Mouse (Mus musculus): Measurements from ENCODE around the gene Bzw2. TPM values are rescaled to one million over a fixed set of nuclear protein-coding genes. Genes with fewer than 3 reads are reported as not detected.

The Bzw2 gene
- polyA plus RNA-seq, 1 experiment = 36.9 TPM

DNA sequence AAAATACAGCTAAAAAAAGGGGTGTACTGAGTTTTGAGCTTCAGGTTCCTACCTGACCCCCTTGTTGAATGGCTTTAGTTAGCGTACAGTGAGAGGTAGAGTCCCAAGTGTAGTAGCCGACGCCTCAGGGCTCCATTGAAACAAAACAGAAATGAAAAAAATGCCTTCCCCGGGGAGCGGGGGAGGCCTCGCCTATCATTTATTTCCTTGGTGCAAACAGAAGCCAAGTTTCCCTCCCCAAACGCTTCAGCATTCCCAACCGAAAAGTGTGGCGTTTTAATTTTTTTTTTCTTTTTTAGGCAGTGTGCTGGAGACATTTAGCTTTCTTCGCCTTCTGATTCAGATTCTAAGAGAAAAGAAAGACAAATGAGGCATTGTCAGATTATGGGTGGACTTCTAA is 65.9 kb downstream of the Bzw2 start:
- no peak for DNase-seq
- 93% methylated on average over 10 of the region's 10 CpGs for WGBS
- Histone ChIP-seq H3K27ac (ENCODE audit: insufficient read depth, low read length) (no peak overlapping the region), H3K4me3 (replicated peaks; ENCODE audit: insufficient read depth, low read depth, low read length) (no peak overlapping the region), H3K4me1 (ENCODE audit: control insufficient read depth, insufficient read depth, low read length) (no peaks in the 10 kb centered on the region), H3K27me3 (ENCODE audit: control insufficient read depth, insufficient read depth, low read length) (no peaks in the 10 kb centered on the region)
- TF ChIP-seq POLR2A (IDR thresholded peaks at IDR 0.05; ENCODE audit: borderline replicate concordance, insufficient read depth, low read length) (no peak), CTCF (IDR thresholded peaks at IDR 0.05; ENCODE audit: borderline replicate concordance, insufficient read depth, low read depth, low read length) (no peak)

DNA sequence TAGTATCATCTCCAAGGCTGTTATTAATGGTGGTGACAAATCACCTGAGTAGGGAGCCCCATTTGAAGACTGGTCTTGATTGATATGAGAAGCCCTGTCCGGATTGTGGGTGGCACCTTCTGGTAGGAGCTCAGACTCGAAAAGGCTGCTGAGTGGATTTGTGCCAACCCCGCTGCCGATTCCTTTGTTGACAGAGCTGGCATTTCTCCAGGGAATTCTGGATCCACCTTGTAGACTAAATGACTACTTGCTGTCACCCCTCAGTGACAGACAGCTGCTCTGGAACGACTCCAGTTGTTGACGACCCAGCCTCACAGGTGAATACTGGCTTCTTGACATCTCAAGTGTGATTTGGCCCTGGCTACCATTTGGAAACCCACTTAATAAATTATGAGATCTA is 68.7 kb downstream of the Bzw2 start:
- TF ChIP-seq POLR2A (IDR thresholded peaks at IDR 0.05; ENCODE audit: borderline replicate concordance, insufficient read depth, low read length) = no peak
- no peak for TF ChIP-seq CTCF (IDR thresholded peaks at IDR 0.05; ENCODE audit: borderline replicate concordance, insufficient read depth, low read depth, low read length)
- Histone ChIP-seq H3K27ac (ENCODE audit: insufficient read depth, low read length) (no peak overlapping the region), H3K4me3 (replicated peaks; ENCODE audit: insufficient read depth, low read depth, low read length) (no peak overlapping the region), H3K4me1 (ENCODE audit: control insufficient read depth, insufficient read depth, low read length) (no peaks in the 10 kb centered on the region), H3K27me3 (ENCODE audit: control insufficient read depth, insufficient read depth, low read length) (no peaks in the 10 kb centered on the region)
- peak in 1 of 2 experiments; percentile 23 for DNase-seq
- 20% methylated on average over 6 of the region's 6 CpGs for WGBS

DNA sequence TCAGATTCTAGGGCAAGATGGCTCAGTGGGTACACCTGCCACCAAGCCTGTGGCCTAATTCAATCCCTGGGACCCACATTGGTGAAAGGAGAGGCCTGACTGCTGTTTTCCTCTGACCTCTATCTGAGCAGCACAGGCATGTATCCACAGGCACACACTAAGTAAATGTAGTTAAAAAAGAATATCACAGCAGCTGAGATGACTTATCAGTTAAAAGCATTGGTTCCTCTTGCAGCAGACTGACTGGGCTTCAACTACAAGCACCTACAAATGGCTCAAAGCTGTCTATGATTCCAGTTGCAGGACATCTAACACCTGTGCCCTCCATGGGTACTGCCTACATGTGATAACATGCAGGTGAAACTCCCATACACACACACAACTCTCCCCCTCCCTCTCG is 69.1 kb downstream of the Bzw2 start:
- Histone ChIP-seq H3K4me3 (replicated peaks; ENCODE audit: insufficient read depth, low read depth, low read length) (no peak overlapping the region), H3K27ac (ENCODE audit: insufficient read depth, low read length) (no peak overlapping the region), H3K4me1 (ENCODE audit: control insufficient read depth, insufficient read depth, low read length) (no peaks in the 10 kb centered on the region), H3K27me3 (ENCODE audit: control insufficient read depth, insufficient read depth, low read length) (no peaks in the 10 kb centered on the region)
- TF ChIP-seq POLR2A (IDR thresholded peaks at IDR 0.05; ENCODE audit: borderline replicate concordance, insufficient read depth, low read length) = no peak
- no peak for TF ChIP-seq CTCF (IDR thresholded peaks at IDR 0.05; ENCODE audit: borderline replicate concordance, insufficient read depth, low read depth, low read length)
- DNase-seq = no peak
- WGBS = 95% methylated on average over 1 of the region's 1 CpGs

DNA sequence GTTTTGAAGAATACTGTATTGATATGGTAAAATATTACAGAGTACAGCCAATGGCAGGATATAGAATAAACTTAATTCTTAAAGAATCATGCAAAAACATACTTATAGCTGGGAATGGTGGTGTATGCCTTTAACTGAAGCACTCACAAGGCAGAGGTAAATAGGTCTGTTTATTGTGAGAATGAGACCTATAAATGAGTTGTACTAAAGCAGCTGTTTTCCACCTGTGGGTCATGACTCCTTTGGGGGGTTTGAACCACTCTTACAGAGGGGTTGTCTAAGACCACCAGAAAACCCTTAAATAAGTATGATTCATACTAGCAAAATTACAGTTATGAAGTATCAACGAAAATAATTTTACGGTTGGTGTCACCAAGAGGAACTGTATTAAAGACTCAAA is 72.5 kb downstream of the Bzw2 start:
- Histone ChIP-seq H3K27ac (ENCODE audit: insufficient read depth, low read length) (no peak overlapping the region), H3K4me1 (ENCODE audit: control insufficient read depth, insufficient read depth, low read length) (no peaks in the 10 kb centered on the region), H3K27me3 (ENCODE audit: control insufficient read depth, insufficient read depth, low read length) (no peaks in the 10 kb centered on the region), H3K4me3 (replicated peaks; ENCODE audit: insufficient read depth, low read depth, low read length) (no peak overlapping the region)
- TF ChIP-seq CTCF (IDR thresholded peaks at IDR 0.05; ENCODE audit: borderline replicate concordance, insufficient read depth, low read depth, low read length) (no peak), POLR2A (IDR thresholded peaks at IDR 0.05; ENCODE audit: borderline replicate concordance, insufficient read depth, low read length) (no peak)
- DNase-seq = no peak
- WGBS = 90% methylated on average over 2 of the region's 2 CpGs

DNA sequence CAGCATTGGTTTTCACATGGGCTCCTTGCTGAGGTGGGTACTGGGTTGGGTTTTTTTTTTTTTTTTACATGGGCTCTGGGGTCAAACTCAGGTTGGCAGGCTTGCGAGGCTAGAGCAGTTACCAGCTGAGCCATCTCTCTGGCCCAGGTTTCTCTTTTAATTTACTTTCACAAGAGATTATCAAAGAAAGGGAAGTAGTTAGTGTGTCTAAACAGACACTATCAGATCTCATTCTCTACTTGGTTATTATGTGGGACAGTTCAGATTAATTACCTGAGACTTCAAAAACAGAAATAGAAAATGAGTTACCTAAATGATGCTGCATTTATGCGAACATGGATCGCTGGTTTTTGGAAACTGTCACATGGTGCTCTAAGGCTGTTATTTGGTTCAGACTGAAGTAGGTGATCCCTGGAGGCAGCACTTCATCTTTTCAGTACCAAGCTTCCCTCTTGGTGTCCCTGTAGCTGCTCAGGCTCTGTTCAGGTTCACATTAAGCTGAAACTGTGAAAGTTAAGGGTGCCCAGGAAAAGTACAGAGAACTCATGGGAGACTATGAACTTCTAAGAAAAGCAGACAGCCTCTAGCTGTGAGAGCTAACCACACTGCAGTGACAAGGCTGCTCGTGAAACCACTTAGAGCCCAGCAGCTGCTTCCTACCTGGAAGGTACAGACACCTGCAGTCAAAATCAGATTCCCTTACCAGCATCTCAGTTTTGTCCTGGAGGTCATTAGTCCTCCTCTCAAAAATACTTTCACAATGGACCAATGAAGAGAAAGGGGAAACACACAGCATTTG is 79.6 kb downstream of the Bzw2 start:
- no peak for DNase-seq
- Histone ChIP-seq H3K4me3 (replicated peaks; ENCODE audit: insufficient read depth, low read depth, low read length) (no peak overlapping the region), H3K4me1 (ENCODE audit: control insufficient read depth, insufficient read depth, low read length) (no peaks in the 10 kb centered on the region), H3K27me3 (ENCODE audit: control insufficient read depth, insufficient read depth, low read length) (no peaks in the 10 kb centered on the region), H3K27ac (ENCODE audit: insufficient read depth, low read length) (no peak overlapping the region)
- no peak for TF ChIP-seq CTCF (IDR thresholded peaks at IDR 0.05; ENCODE audit: borderline replicate concordance, insufficient read depth, low read depth, low read length)
- WGBS = 75% methylated on average over 4 of the region's 4 CpGs

DNA sequence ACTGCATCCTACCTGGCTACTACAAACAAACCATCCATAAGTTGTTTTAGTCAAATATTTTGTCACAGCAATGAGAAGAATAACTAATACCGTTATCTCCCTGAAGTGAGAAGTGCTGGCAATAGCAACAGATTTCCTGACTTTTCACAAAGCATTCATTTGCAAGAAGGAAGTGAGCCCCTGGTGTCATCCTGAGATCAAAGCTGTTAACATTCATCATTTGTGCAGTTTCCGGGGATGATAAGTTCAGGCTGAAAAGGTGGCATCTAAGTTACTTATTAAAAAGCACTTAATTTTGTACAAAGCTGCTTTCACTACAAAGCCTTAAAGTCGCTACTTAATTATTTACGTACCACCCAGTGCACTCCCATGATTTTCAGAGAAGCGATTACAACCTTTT is 85.0 kb downstream of the Bzw2 start:
- TF ChIP-seq POLR2A (IDR thresholded peaks at IDR 0.05; ENCODE audit: borderline replicate concordance, insufficient read depth, low read length) = no peak
- TF ChIP-seq CTCF (IDR thresholded peaks at IDR 0.05; ENCODE audit: borderline replicate concordance, insufficient read depth, low read depth, low read length) = no peak
- no peak overlapping the region for H3K27ac ChIP-seq (ENCODE audit: insufficient read depth, low read length)
- 59% methylated on average over 5 of the region's 5 CpGs for WGBS
- DNase-seq = no peak
- H3K4me1 ChIP-seq (ENCODE audit: control insufficient read depth, insufficient read depth, low read length) = no peaks in the 10 kb centered on the region
- no peaks in the 10 kb centered on the region for H3K27me3 ChIP-seq (ENCODE audit: control insufficient read depth, insufficient read depth, low read length)
- no peak overlapping the region for H3K4me3 ChIP-seq (replicated peaks; ENCODE audit: insufficient read depth, low read depth, low read length)

DNA sequence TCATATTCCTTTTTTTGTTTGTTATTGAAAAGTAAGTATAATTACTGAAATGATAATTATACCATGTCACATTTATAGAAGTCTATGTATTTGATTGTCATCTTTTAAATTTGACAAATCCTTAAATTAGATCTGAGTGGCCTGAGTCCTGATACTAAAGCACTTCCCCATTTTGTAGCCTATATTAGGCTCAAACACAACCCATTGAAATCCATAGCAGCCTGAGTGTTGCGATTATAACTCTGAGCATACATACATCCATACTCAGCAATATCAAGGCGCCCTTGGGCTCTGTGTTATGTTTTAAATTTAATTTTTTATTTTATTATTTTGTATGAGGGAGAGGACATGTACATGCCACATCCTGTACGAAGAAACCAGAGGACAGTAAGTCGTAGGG is 87.6 kb downstream of the Bzw2 start:
- Histone ChIP-seq H3K27me3 (ENCODE audit: control insufficient read depth, insufficient read depth, low read length) (no peaks in the 10 kb centered on the region), H3K4me1 (ENCODE audit: control insufficient read depth, insufficient read depth, low read length) (no peaks in the 10 kb centered on the region), H3K27ac (ENCODE audit: insufficient read depth, low read length) (no peak overlapping the region), H3K4me3 (replicated peaks; ENCODE audit: insufficient read depth, low read depth, low read length) (no peak overlapping the region)
- DNase-seq = no peak
- 96% methylated on average over 4 of the region's 4 CpGs for WGBS
- no peak for TF ChIP-seq POLR2A (IDR thresholded peaks at IDR 0.05; ENCODE audit: borderline replicate concordance, insufficient read depth, low read length)
- TF ChIP-seq CTCF (IDR thresholded peaks at IDR 0.05; ENCODE audit: borderline replicate concordance, insufficient read depth, low read depth, low read length) = no peak

DNA sequence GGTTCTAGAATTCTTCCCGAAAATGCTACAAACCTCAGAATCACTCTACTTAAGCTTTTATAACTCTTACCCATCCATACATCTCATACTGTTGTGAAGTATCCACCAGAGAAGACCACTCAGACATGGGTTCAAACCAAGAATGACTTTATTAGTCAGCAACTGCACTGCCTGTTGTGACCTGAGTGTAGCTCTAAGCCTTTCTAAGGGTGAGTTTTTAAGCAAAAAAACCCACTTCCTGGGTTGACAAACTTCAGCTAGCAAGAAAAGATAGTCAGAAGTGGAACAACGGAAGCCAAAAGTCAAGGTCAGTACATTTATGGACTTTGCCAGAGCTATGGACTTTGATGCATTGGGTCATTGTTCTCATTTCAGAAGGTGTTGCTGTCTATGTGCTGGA is 90.3 kb downstream of the Bzw2 start:
- no peak for TF ChIP-seq POLR2A (IDR thresholded peaks at IDR 0.05; ENCODE audit: borderline replicate concordance, insufficient read depth, low read length)
- no peak for TF ChIP-seq CTCF (IDR thresholded peaks at IDR 0.05; ENCODE audit: borderline replicate concordance, insufficient read depth, low read depth, low read length)
- H3K4me3 ChIP-seq (replicated peaks; ENCODE audit: insufficient read depth, low read depth, low read length) = no peak overlapping the region
- 94% methylated on average over 2 of the region's 2 CpGs for WGBS

More for the DNA sequence above, 90.3 kb downstream of the Bzw2 start:
- DNase-seq = no peak
- no peak overlapping the region for H3K27ac ChIP-seq (ENCODE audit: insufficient read depth, low read length)
- H3K27me3 ChIP-seq (ENCODE audit: control insufficient read depth, insufficient read depth, low read length) = no peaks in the 10 kb centered on the region
- H3K4me1 ChIP-seq (ENCODE audit: control insufficient read depth, insufficient read depth, low read length) = no peaks in the 10 kb centered on the region

Measured in cerebellum, adult 2 months (tissue).